Mouse (Mus musculus) left cerebral cortex, adult 11 months (tissue): ENCODE measurements around the gene Gm20388.

ENCODE experiments used
- DNase-seq: peaks from one replicate; pipeline ENCODE4 v3.0.0; 2022; ENCODE audit warnings: low spot score

Gene Gm20388

GRCm38 (mm10) chr8:121544936-121545335 is 1634.3 kb downstream of the Gm20388 start:
- DNase-seq, result no peak

DNA sequence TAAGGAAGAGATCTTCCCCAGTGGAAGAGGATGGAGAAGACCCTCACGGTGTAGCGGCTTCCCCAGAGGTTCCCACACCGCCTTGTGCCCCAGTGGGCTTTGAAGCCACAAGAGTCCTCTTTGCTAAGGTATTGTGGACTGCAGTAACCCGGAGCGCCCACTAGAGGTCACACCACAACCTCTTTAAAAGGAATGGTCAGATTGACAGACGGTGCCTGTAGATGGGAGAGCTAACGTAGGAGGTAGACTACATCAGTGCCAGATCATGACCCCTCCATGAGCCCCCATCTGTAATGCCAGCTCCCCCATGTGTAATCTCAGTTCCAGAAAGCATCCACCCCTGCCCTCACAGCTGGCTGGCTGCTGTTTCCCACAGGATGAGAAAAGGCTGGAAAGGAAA is 1636.5 kb downstream of the Gm20388 start:
- peak; percentile 58 for DNase-seq

DNA sequence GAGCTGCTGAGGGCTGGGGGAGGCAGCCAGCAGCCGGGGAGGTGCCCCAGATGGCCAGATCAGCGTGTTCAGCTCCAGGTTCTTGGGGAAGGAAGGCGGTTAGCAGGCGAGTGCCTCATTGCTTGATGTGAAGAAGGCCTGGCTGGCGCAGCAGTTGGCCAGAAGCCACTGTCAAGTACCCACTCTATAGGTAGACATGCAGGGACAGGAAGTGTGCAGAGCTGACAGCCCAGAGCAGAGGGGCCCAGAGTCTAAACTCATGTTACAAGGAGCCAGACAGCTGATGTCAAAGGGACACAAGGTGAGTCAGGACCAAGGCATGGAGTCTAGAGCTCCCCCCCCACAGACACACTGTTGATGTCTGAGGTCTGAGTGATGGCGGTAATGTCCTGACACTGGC is 1639.4 kb downstream of the Gm20388 start:
- DNase-seq, result no peak

DNA sequence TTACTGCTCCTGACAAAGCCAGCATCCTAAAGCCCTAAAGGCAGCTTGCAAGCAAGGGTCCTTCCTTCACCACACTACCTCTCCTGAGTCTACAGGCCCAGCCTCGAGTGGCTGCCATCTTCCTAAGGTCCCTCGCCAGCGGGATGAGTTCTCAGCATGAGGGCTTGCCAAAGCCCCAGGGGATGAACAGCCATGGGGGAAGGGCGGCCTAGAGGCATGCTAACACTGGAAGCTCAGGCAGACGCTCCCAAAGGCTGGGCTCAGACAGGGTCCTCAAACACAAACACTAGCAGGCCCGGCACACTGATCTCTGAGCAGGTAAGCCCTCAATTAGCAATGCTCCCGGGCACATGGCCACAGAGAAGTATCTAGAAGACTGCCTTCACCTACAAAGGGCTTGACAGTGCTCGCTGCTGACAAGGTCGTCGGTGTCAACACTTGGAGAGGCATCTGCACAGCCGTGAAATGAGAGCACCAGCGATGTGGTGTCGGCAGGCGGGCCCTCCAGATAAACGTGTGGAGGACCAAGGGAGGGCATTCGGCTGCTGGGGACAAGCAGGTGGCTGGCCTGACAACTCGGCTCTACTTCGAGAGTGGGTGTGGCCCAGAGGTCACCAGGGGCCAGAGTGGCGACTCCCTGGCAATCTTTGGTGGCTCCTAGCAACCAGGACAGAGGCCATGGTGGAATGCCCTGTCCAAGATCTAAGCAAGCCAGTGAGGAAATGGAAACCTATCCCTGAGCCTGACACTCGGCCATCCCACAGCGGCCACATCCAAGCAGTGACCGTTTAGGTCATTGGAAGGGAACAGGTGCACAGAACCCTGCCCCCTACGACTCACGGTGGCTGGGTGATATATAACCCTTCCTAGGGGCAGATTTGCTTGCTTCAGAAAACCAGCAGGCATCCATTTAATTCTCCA is 1640.7 kb downstream of the Gm20388 start:
- no peak for DNase-seq

GRCm38 (mm10) chr8:121552506-121552905 is 1641.9 kb downstream of the Gm20388 start:
- no peak for DNase-seq

GRCm38 (mm10) chr8:121553831-121554475 is 1643.3 kb downstream of the Gm20388 start:
- no peak for DNase-seq

DNA sequence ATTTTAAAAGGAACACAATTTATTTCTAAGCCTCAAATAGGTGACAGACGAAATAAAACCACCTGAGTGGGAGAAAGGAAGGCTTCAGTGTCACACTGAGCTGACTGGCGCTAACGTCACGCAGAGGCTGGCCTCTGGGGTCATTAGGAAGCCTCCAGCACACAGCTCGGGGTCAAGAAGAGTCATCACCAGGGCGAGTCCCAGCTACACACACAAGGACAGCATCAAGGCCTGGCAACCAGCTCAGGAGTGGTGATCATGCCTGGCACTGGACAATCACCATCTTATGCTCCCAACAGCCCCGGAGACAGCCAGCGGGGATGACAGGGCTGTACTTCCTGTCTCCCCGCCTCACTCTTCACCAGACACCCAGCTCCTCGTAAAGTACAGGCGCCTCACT is 1647.1 kb downstream of the Gm20388 start:
- no peak for DNase-seq

- DNase-seq, result no peak
These were observed 1647.9 kb downstream of the Gm20388 start for GRCm38 (mm10) chr8:121558538-121558937.

DNA sequence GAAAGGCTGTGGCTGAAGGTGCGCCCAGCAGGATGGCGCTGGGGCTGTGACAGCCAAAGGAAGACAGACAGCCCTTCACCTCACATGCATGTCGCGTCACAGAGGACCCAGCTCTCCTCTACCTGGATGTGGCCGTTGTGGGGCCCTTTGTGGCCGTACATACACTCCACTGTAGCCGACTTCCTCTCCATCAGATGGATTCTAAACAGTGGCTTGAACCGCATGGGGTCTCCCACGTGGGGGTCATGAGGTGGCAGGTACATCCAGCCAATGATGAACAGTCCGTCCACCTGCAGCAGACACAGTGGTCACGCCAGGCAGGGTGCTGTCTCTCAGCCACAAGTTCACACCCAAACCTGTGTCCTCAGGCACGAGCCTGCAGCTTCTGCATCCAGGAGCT is 1649.2 kb downstream of the Gm20388 start:
- no peak for DNase-seq

DNA sequence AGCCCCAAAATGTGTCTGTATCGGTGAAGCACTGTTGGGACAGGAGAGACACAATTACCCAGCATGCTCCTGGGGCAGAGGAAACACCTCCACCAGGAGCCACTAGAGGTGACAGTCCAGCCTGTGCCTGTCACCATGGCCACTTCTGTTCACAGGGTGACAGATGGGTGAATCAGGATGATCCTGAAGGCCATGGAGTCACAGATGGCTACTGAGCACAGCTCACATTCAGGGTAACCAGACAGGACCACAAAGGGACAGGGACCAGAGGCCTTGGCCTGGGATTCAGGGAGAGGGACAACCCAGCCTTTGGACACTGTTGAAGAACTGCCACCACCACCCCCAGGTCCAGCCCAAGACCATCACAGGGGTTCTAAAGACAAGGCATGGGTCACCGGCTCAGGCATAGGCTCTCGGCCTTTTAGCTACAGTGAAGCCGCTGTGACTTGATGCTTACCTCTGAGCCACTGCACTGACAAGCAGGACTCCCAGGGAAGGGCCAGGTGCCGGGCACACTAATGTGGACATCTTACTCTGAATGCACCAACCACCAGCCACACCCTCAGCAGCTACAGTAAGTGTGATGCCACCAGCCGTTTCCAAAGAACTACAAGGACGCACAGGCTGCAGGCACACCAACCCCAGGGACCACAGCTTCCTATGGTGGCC is 1649.9 kb downstream of the Gm20388 start:
- no peak for DNase-seq

- DNase-seq, result no peak
These were observed 1651.2 kb downstream of the Gm20388 start for GRCm38 (mm10) chr8:121561636-121562345.

DNA sequence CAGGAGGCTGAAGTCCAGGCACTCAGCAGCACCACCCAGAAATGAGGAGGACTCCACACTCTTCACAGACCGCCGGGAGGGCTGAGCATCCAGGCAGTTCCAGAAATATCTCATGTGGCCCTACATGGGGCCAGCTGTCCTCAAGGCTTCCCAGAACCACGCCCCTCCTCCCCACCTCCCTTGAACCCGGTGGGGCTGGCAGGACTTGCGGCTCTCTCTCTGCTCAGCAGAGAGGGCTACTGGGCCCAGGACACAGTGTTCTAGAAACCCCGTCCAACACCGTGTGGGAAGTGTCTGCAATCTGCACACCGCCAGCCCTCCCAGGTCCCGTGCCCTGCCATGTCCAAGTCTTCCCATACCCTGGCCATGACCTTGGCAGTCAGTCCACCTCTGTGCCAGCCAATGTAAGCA is 1652.3 kb downstream of the Gm20388 start:
- no peak for DNase-seq

GRCm38 (mm10) chr8:121563701-121564100 is 1653.1 kb downstream of the Gm20388 start:
- no peak for DNase-seq

GRCm38 (mm10) chr8:121568321-121568720 is 1657.7 kb downstream of the Gm20388 start:
- DNase-seq, result no peak

DNA sequence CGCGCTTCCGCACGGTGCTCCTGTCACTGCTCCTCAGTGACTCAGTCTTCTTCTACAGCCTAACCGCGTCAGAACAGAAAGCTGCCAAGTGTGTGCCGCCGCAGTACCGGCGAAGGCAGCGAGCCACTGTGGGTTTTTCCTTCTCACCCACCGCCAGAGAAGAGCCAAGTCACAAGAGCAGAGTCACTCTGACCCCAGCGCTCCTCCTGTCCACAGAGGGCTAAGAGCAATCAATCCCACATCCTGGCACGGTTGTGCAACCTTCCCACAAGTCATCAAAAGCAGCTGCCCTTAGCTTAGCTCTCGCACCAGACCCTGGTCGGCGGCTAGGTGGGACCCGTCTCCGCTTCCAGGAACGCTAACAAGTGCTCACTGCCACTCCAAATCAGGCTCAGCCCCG is 1659.7 kb downstream of the Gm20388 start:
- no peak for DNase-seq

DNA sequence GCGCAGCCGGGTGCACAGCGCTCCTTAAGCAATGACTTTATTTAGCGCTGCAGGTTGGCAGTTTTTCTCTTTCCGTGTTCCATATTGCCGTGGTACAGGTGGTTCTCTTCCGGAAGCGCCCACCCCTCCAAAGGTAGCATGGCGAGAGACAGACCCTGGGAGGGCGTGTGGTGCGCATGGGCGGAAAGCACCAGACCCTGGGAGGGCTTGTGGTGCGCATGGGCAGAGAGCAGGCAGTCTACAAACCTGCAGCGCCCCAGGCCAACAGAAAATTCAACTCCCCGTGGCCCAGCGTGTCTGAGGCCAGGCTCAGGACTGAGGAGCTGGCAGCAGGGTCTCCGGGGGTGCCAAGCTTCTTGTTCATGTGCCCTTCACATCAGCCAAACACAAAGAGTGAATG is 1660.2 kb downstream of the Gm20388 start:
- no peak for DNase-seq

- DNase-seq, result no peak
These were observed 1661.5 kb downstream of the Gm20388 start for GRCm38 (mm10) chr8:121572121-121572520.

DNA sequence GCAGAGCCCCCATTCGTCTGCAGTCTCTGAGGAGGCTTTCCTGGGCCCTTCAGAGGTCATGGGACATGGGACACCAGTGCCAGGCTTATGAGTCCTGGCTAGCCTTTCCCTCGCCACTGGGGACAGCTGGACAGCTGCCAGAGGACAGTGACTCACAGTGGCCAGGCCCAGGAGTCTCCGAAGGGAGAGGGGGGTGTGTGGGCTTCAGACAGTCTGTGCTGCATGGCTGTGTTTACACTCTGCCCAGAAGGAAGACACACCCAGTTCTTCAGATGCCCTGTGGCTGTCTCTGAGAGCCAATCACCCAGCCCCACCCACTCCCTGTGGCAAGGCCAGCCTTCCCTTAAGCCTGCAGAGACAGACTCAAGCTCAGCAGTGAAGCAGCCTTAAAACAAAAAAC is 1662.6 kb downstream of the Gm20388 start:
- no peak for DNase-seq

GRCm38 (mm10) chr8:121575661-121576060 is 1665.0 kb downstream of the Gm20388 start:
- no peak for DNase-seq

- DNase-seq, result no peak
These were observed 1667.4 kb downstream of the Gm20388 start for GRCm38 (mm10) chr8:121577751-121578675.
